Mouse (Mus musculus) gonadal fat pad, adult 2 months (tissue): Measurements from ENCODE around the gene Vgll4. TPM values are rescaled to one million over a fixed set of nuclear protein-coding genes. Genes with fewer than 3 reads are reported as not detected.
A peak's percentile ranks its signal among the peaks of the same experiment; 100 is the strongest.

Source experiments
- DNase-seq: peaks from one replicate; pipeline ENCODE4 v3.0.0-alpha.2; 2012; ENCODE audit warnings: low read depth
- polyA plus RNA-seq: library from polyadenylated mRNA; depleted of rRNA; stranded (reverse); fragments of >200 nt; gene quantifications from 2 replicates; pipeline ENCODE4 v1.2.3, GENCODE M21; 2012

Vgll4 gene
- polyA plus RNA-seq, 1 experiment, result 62.2 TPM

DNA sequence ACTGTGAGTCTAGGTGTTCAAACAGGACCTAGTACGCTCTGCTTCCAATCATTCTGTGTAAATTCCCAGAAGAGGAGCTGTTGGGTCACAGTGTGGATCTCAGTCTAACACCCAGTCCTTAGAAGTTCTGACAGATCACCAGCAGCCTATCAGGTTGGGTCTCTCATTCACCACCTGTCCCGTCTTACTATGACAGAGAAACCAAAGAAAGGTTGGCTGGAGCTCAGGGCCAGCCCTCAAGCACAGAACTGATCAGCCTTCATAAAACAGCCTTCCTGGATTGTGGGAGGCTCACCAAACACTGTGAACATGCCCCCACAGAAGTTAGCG is 96.0 kb downstream of the Vgll4 start:
- DNase-seq, result no peak

DNA sequence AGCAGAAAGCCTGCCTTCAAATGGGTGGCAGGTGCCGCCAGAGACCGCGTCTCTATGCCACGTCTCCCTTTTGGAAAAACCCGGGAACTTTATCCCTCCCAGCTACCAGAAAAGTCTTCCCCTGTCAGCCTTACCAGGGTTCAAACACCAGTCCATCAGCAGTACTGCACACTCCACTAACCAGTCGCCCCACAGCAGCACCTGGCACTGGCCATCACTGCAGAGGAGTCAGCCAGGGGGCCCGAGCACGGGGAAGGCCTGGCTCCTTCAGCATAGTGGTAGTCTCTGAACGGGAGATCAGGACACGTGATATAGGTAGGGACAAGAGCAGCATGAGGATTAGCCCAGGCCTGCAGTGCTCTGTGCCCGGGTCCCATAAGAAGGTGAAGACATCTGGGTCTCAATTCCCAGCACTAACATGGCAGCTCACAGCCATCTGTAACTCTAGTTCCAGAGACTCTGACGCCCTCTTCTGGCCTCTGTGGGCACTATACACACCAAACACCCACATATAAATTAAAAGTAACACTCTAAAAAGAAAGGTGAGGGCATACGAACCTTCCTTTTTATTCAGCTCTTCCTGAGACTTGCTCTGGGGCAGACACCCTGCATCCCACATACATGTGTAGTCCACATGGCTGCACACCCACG is 98.7 kb downstream of the Vgll4 start:
- no peak for DNase-seq

- no peak for DNase-seq
These were observed 100.2 kb downstream of the Vgll4 start for GRCm38 (mm10) chr6:114869501-114870076.

DNA sequence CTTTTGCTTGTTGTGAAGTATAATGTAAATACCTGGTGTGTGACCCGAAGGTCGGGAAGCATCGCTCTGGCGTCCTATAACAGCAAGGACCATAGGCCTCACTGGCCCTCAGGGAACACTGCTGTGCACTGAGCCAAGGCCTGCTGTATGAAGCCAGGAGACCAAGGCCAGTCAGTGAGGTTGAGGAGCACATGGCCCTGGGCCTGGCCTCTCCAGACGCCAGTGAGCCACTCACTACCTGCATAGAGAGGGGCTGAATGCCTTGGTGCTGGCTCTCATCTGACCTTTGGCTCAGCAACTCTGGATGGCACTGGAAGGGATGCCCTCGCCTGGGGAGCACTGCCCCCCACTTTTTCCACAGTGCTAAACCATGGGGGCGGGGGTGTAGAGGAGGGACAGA is 101.1 kb downstream of the Vgll4 start:
- DNase-seq, result no peak

- no peak for DNase-seq
These were observed 103.2 kb downstream of the Vgll4 start for GRCm38 (mm10) chr6:114866619-114867018.

GRCm38 (mm10) chr6:114866078-114866477 is 103.7 kb downstream of the Vgll4 start:
- no peak for DNase-seq

DNA sequence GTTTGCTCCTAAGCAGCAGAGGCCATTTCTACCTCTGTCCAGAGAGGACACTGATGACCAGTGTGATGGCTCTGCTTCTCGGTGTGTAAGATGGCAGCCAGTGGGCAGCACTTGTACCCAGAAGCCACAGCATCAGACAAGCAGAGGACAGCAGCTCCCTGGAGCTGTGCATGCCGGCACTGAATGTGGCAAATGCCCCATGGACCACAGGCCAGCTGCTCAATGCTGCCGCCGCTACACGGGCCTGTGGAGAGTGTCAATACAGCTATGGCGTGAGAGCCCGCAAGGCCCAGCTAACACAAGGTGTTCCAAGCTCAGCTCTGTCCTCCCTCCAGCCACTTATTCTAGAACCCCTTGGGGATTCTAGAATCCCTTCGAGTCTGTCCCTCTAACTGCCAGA is 105.4 kb downstream of the Vgll4 start:
- DNase-seq, result no peak

DNA sequence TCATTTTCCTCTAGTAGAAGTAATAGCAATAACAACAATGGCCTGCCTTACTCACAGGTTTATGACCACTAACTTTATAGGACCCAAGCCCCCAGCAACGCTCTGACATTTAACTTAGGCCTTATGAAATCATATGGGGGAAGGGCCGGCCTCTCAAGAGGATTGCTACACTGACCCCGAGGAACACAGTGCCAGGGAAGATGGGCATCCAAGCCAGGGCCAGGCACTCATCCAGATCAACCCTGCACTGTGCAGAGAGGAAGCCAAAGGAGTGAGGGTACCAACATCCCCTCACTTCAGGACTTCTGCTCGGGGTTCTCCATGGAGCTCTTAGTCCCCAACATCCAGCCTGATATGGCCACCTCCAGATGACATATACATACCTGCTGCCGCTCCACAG is 106.3 kb downstream of the Vgll4 start:
- DNase-seq, result no peak

GRCm38 (mm10) chr6:114862046-114862445 is 107.7 kb downstream of the Vgll4 start:
- DNase-seq, result no peak

DNA sequence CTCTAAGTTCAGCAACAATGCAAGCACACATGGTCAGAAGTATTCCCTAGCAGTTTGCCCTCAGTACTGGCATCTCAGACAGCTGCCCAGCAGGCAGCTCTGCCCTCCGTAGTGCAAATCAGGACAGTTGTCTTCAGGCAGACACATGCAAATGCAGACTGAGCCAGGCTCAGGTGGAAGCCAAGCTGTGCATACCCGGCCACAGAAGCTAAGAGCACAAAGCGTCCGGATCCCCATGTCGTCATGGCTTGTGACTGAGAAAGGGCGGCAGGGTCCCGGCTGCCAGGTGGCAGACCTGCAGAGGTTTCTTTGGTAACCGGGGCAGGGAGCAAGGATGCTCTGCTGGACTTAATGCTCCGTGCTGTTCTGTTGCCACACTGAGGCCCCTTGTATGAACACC is 108.2 kb downstream of the Vgll4 start:
- no peak for DNase-seq

GRCm38 (mm10) chr6:114860677-114861568 is 108.9 kb downstream of the Vgll4 start:
- DNase-seq, result no peak

DNA sequence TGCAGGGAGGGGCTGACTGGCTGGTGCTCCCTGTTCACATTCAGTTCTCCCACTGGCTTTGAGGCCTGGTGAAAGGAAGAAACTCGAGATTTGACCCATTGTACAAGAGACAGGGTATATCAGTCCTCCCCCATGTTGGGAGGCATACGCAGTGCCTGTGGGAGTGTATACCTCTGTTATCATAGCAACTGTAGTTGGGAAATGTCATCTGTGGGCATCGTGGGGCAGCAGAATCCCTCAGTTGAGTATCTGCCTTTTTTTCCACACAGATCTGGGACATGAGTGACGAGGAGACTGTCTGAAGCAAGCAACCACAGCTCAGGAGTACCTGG is 111.1 kb downstream of the Vgll4 start:
- DNase-seq, result no peak

GRCm38 (mm10) chr6:114857996-114858721 is 111.6 kb downstream of the Vgll4 start:
- peak; percentile 70 for DNase-seq

GRCm38 (mm10) chr6:114856501-114856900 is 113.3 kb downstream of the Vgll4 start:
- no peak for DNase-seq

DNA sequence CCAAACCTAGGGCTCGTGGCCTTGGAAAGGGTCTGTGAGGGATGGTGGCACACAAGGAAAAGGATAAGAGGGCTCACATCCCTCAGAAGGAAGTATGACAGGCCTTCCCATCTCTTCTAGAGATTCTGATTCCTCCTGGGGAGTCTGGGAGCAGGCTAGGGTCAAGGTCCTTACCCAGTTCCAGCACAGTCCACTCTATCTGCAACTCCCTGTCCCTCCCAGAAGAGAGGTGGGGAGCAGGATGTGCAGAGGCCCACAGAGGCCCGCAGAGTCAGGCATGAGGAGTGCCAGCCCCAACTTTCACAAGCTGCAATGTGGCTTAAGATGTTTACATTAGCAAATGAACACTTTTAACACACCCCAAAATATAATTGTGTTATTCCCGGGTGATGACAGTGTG is 114.2 kb downstream of the Vgll4 start:
- no peak for DNase-seq

GRCm38 (mm10) chr6:114854368-114854767 is 115.4 kb downstream of the Vgll4 start:
- no peak for DNase-seq

- no peak for DNase-seq
These were observed 117.1 kb downstream of the Vgll4 start for GRCm38 (mm10) chr6:114852739-114853138.

- no peak for DNase-seq
These were observed 118.1 kb downstream of the Vgll4 start for GRCm38 (mm10) chr6:114851688-114852087.

- DNase-seq, result no peak
These were observed 120.0 kb downstream of the Vgll4 start for GRCm38 (mm10) chr6:114849787-114850186.

GRCm38 (mm10) chr6:114848761-114849160 is 121.0 kb downstream of the Vgll4 start:
- DNase-seq, result no peak

DNA sequence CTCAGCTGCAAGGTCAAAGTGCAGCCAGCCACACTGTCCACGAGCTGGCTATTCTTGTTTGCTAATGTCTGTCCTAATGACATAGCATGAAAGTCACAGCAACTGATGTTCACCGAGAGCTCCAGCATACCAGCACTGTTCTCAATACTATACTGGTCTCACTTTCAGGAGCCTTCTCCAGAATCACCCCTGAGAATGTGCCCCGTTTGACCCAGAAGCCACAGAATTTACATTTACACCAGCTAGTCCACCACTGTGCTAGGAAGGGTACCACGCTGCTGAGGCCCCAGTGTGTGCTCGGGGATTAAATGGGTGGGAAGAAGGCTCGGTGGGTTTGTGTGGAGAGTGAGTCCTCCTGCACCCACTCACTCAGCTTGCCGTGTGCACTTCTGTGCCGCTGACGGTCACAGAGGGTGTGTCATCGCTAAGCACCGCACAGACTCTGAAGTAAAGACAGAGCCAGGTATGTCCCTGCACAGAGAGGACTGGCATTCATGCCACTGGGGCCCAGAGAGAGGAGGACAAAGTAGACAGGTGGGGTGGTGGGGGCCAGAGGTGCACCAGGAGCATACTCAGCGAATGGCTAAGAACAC is 122.1 kb downstream of the Vgll4 start:
- DNase-seq, result no peak

- no peak for DNase-seq
These were observed 123.5 kb downstream of the Vgll4 start for GRCm38 (mm10) chr6:114846153-114846772.
